Mouse (Mus musculus) brain, adult 2 months (tissue): ENCODE results near the gene Wnk2.

ENCODE experiments used
- DNase-seq: peaks from one replicate; pipeline ENCODE4 v3.0.0; 2011; ENCODE audit warnings: low read depth, low spot score

Wnk2 gene

GRCm38 (mm10) chr13:49147858-49148226 lies at the start of gene Wnk2:
TSS of gene Wnk2 (minus strand) at chr13:49148014.
- peak; percentile 94 for DNase-seq

- peak; percentile 56 for DNase-seq
Observed at GRCm38 (mm10) chr13:49196766-49197165, 49.0 kb upstream of the Wnk2 start.

- DNase-seq: no peak
Observed at GRCm38 (mm10) chr13:49196211-49196610, 48.4 kb upstream of the Wnk2 start.

- DNase-seq: no peak
Observed at GRCm38 (mm10) chr13:49195651-49196050, 47.8 kb upstream of the Wnk2 start.

- DNase-seq: no peak
Observed at GRCm38 (mm10) chr13:49194811-49195210, 47.0 kb upstream of the Wnk2 start.

- DNase-seq: no peak
Observed at GRCm38 (mm10) chr13:49193650-49194049, 45.8 kb upstream of the Wnk2 start.

GRCm38 (mm10) chr13:49192156-49192855 lies 44.5 kb upstream of the Wnk2 start:
- DNase-seq: no peak

GRCm38 (mm10) chr13:49191673-49192035 lies 43.8 kb upstream of the Wnk2 start:
- DNase-seq: no peak

- no peak for DNase-seq
Observed at GRCm38 (mm10) chr13:49190876-49191672, 43.3 kb upstream of the Wnk2 start.

GRCm38 (mm10) chr13:49189970-49190870 lies 42.4 kb upstream of the Wnk2 start:
- no peak for DNase-seq

- DNase-seq: no peak
Observed at GRCm38 (mm10) chr13:49188966-49189360, 41.1 kb upstream of the Wnk2 start.

- peak; percentile 44 for DNase-seq
Observed at GRCm38 (mm10) chr13:49188219-49188965, 40.6 kb upstream of the Wnk2 start.

GRCm38 (mm10) chr13:49187288-49188218 lies 39.7 kb upstream of the Wnk2 start, which contains the start of gene Ninj1:
TSS of gene Ninj1 (plus strand) at chr13:49187485.
- DNase-seq: peak; percentile 91

- DNase-seq: no peak
Observed at GRCm38 (mm10) chr13:49186798-49187287, 39.0 kb upstream of the Wnk2 start.

- DNase-seq: no peak
Observed at GRCm38 (mm10) chr13:49183646-49184045, 35.8 kb upstream of the Wnk2 start.

GRCm38 (mm10) chr13:49183161-49183560 lies 35.3 kb upstream of the Wnk2 start:
- DNase-seq: peak; percentile 46

- peak; percentile 89 for DNase-seq
Observed at GRCm38 (mm10) chr13:49181411-49181984, 33.7 kb upstream of the Wnk2 start.

- no peak for DNase-seq
Observed at GRCm38 (mm10) chr13:49180691-49181090, 32.9 kb upstream of the Wnk2 start.

GRCm38 (mm10) chr13:49180274-49180673 lies 32.5 kb upstream of the Wnk2 start:
- DNase-seq: no peak
